Mouse (Mus musculus) spleen, adult 2 months (tissue): ENCODE data around the gene Rtn4.

Experiments used
- CTCF ChIP-seq: fragments of 200-500 bp; IDR thresholded peaks from 2 replicates; pipeline ENCODE4 v1.5.1; 2011; ENCODE audit warnings: mild to moderate bottlenecking, inconsistent platforms; ENCODE audit not compliant: insufficient read depth, insufficient read length, insufficient replicate concordance; ENCODE audit errors: extremely low read depth
- POLR2A ChIP-seq: fragments of 200-500 bp; IDR thresholded peaks from 2 replicates; pipeline ENCODE4 v1.6.1; 2011; ENCODE audit warnings: low read depth, low read length, inconsistent platforms

DNA sequence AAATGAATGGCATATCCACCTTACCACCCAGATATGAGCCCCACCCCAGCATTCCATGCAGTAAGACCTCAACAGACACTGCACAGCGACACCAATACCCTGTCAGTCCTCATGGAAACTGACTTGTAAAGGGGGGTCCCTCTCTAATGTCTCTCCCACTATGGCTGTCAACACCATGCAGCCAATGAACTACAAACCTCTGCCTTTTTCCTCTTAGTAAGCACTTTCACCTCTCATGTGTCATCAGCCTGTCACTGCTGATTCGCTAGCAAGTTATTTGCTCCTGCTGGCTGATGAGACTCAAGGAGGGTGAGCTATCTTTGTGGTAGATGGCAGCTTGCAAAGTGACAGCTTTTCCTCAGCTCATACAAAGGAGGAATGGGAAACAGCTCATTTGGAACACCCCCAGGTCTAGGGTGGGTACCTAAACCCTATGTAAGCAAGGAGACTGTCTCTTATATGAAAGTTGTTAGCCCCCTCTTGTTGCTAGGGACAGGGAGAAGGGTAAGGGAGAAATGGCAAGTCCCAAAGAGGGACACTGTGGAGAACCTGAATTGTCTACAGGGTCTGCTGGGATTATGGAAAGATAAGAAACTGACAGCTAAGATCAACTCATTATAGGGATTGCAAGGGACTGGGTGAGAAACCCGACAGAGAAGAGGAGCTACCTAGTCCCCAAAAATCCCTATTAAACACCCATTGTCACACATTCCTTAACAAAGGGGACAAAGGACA is 78.1 kb downstream of the Rtn4 start:
- TF ChIP-seq POLR2A: no peak
- no peak for TF ChIP-seq CTCF
